Mouse (Mus musculus) CH12.LX (cell line): ENCODE measurements around the gene Zic5. TPM values are rescaled to one million over a fixed set of nuclear protein-coding genes. Genes with fewer than 3 reads are reported as not detected.

Source experiments
- polyA plus RNA-seq: library from polyadenylated mRNA; unstranded; fragments of >175 nt; gene quantifications from 2 replicates; pipeline ENCODE4 v1.2.1, GENCODE M21; 2012; ENCODE audit warnings: low read depth; ENCODE audit not compliant: insufficient read length
- total RNA-seq, 2 experiments: library from RNA; depleted of rRNA; stranded (reverse); fragments of 300-350 nt in 1 of 2; fragments of >200 nt in 1 of 2; gene quantifications; 2 replicates each; pipeline ENCODE4 v1.2.3; 2012 to 2014

The Zic5 gene
- total and polyA plus RNA-seq, 3 experiments: 1.3 to 9.1 (median 1.5) TPM

Other genes starting within 250 kb of the Zic5 start
- gene Gm5089, start 14.6 kb downstream of the Zic5 start, total RNA-seq (2012; rRNA removed): not detected in 2 replicates
- not detected in 2 replicates for gene Gm5089, start 14.6 kb downstream of the Zic5 start, total RNA-seq (2014; rRNA removed)
- gene Gm5089, start 14.6 kb downstream of the Zic5 start, polyA plus RNA-seq: not detected in 2 replicates
- gene Zic2, start 9.8 kb upstream of the Zic5 start, total RNA-seq (2012; rRNA removed): not detected in 2 replicates
- gene Zic2, start 9.8 kb upstream of the Zic5 start, total RNA-seq (2014; rRNA removed): not detected in 2 replicates
- gene Zic2, start 9.8 kb upstream of the Zic5 start, polyA plus RNA-seq: 0.13 TPM in 1 of 2 replicates, not detected in the other
- gene Gm10837, start 24.9 kb upstream of the Zic5 start, total RNA-seq (2012; rRNA removed): not detected in 2 replicates
- not detected in 2 replicates for gene Gm10837, start 24.9 kb upstream of the Zic5 start, total RNA-seq (2014; rRNA removed)
- gene Gm10837, start 24.9 kb upstream of the Zic5 start, polyA plus RNA-seq: not detected in 2 replicates
- 25.8 and 39.0 TPM in 2 replicates for gene Pcca, start 68.6 kb upstream of the Zic5 start, total RNA-seq (2012; rRNA removed)
- 10.3 and 11.2 TPM in 2 replicates for gene Pcca, start 68.6 kb upstream of the Zic5 start, total RNA-seq (2014; rRNA removed)
- 23.8 and 28.4 TPM in 2 replicates for gene Pcca, start 68.6 kb upstream of the Zic5 start, polyA plus RNA-seq